Mouse (Mus musculus) stomach, embryonic 15.5 days (tissue): ENCODE results near the gene Laptm4a. TPM values are rescaled to one million over a fixed set of nuclear protein-coding genes. Genes with fewer than 3 reads are reported as not detected.
"Not testable (repeated sequence)": the region's sequence is repeated elsewhere in the genome, so short reads cannot be mapped to it uniquely, and the experiment has no call there.

Experiments used
- ATAC-seq: fragments of 200-750 bp; cut with Nextera tagmentation; 2 replicates; pipeline ENCODE4 v1.8.0; 2017; ENCODE audit warnings: low read depth, moderate number of reproducible peaks, moderate TSS enrichment; ENCODE audit not compliant: insufficient read depth, low FRiP score
- H3K27ac ChIP-seq: fragments of 300-500 bp; sonication (generic); 2 replicates; pipeline ENCODE4 v1.5.1; 2015; ENCODE audit warnings: mild to moderate bottlenecking, inconsistent platforms
- H3K27me3 ChIP-seq: fragments of 300-500 bp; sonication (generic); replicated peaks from 2 replicates; pipeline ENCODE4 v1.6.1; 2015; ENCODE audit warnings: inconsistent platforms
- H3K36me3 ChIP-seq: fragments of 300-500 bp; sonication (generic); 2 replicates; pipeline ENCODE4 v1.6.1; 2015; ENCODE audit warnings: inconsistent platforms
- H3K4me1 ChIP-seq: fragments of 300-500 bp; sonication (generic); 2 replicates; pipeline ENCODE4 v1.6.1; 2015; ENCODE audit warnings: inconsistent platforms
- H3K4me2 ChIP-seq: fragments of 300-500 bp; sonication (generic); 2 replicates; pipeline ENCODE4 v1.6.1; 2015; ENCODE audit warnings: mild to moderate bottlenecking, inconsistent platforms
- H3K4me3 ChIP-seq: fragments of 300-500 bp; sonication (generic); replicated peaks from 2 replicates; pipeline ENCODE4 v1.5.1; 2015; ENCODE audit warnings: inconsistent platforms
- H3K9ac ChIP-seq: fragments of 300-500 bp; sonication (generic); 2 replicates; pipeline ENCODE4 v1.6.1; 2015; ENCODE audit warnings: inconsistent platforms
- H3K9me3 ChIP-seq: fragments of 300-500 bp; sonication (generic); 2 replicates; pipeline ENCODE4 v1.6.1; 2016; ENCODE audit warnings: inconsistent platforms
- WGBS: fragments of 180-500 bp; shearing (Covaris S2); methylation state at CpG from one replicate; pipeline ENCODE4 v1.1.7; 2015; 5-methylcytosine and 5-hydroxymethylcytosine counted together
- polyA plus RNA-seq: library from polyadenylated mRNA; unstranded; fragments of >200 nt; fragmentation: Nextera tagmentation; extraction: Ambion mirVana; gene quantifications from 2 replicates; pipeline ENCODE4 v1.2.1, GENCODE M21; 2015

The Laptm4a gene
- polyA plus RNA-seq, 1 experiment from 2014 or later = 353 TPM

DNA sequence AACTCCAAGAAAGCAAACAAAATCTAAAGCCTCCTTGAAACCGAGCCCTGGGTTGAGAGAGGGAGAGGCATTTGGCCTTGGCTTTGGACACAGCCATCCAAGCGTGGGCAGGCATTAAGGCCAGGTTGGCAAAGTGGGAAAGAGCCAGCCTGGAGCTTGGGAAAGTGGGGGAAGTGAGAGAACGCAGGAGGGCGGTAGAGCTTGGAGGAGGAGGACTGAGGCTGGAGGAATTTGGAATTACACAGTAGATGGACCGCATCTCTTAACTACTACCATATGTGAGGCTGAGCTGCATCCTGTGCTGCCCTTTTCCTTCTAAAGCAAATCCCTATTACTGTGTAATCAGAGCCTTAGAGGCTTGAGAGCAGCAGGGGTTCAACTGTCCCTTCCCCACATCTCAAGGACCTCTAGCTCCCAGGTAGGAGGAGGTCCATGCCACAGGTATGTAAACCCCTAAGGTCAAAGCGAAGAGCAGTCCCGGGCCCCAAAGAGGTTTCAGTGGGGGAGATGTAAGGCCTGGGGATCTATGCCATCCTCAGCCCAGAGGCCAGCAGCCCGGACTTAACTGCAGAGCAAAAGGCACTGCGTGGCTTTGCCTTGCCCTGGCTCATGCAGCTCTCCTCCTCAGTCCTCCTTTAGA is 7.6 kb upstream of the Laptm4a start:
- Histone ChIP-seq H3K4me2 (no peak overlapping the region), H3K27me3 (no peaks in the 10 kb centered on the region), H3K9me3 (no peaks in the 10 kb centered on the region), H3K27ac (peak overlapping the region; percentile 82), H3K4me3 (no peak overlapping the region), H3K9ac (no peak overlapping the region), H3K4me1 (peaks cover 32% of the 10 kb centered on the region), H3K36me3 (no peaks in the 10 kb centered on the region)
- 59% methylated on average over 9 of the region's 9 CpGs for WGBS
- ATAC-seq = no peak; the same call in 1 of the 2 replicates

- no peaks in the 10 kb centered on the region for H3K9me3 ChIP-seq
- H3K27ac ChIP-seq = peak overlapping the region; percentile 49
- 47% methylated on average over 5 of the region's 5 CpGs for WGBS
- peaks cover 32% of the 10 kb centered on the region for H3K4me1 ChIP-seq
- H3K36me3 ChIP-seq = no peaks in the 10 kb centered on the region
- H3K4me2 ChIP-seq = no peak overlapping the region
- no peaks in the 10 kb centered on the region for H3K27me3 ChIP-seq
- no peak overlapping the region for H3K9ac ChIP-seq
- H3K4me3 ChIP-seq = no peak overlapping the region
- ATAC-seq = no peak
These were observed 5.1 kb upstream of the Laptm4a start for GRCm38 (mm10) chr12:8916378-8916777.

GRCm38 (mm10) chr12:8919231-8919630 is 2.2 kb upstream of the Laptm4a start:
- WGBS = 97% methylated on average over 3 of the region's 3 CpGs
- Histone ChIP-seq H3K27me3 (no peaks in the 10 kb centered on the region), H3K9ac (no peak overlapping the region), H3K36me3 (no peaks in the 10 kb centered on the region), H3K4me1 (peaks cover 7% of the 10 kb centered on the region), H3K27ac (no peak overlapping the region), H3K4me3 (no peak overlapping the region), H3K4me2 (no peak overlapping the region), H3K9me3 (no peaks in the 10 kb centered on the region)
- ATAC-seq = no peak

GRCm38 (mm10) chr12:8920996-8921393 is 469 bp upstream of the Laptm4a start:
- H3K9ac ChIP-seq = no peak overlapping the region
- H3K9me3 ChIP-seq = no peaks in the 10 kb centered on the region
- peak overlapping the region; percentile 84 for H3K4me3 ChIP-seq
- no peak for ATAC-seq
- H3K27me3 ChIP-seq = no peaks in the 10 kb centered on the region
- no peaks in the 10 kb centered on the region for H3K36me3 ChIP-seq
- H3K4me1 ChIP-seq = peaks cover 7% of the 10 kb centered on the region
- 11% methylated on average over 1 of the region's 1 CpGs for WGBS
- peak overlapping the region; percentile 99 for H3K27ac ChIP-seq
- peak overlapping the region; percentile 47 for H3K4me2 ChIP-seq

DNA sequence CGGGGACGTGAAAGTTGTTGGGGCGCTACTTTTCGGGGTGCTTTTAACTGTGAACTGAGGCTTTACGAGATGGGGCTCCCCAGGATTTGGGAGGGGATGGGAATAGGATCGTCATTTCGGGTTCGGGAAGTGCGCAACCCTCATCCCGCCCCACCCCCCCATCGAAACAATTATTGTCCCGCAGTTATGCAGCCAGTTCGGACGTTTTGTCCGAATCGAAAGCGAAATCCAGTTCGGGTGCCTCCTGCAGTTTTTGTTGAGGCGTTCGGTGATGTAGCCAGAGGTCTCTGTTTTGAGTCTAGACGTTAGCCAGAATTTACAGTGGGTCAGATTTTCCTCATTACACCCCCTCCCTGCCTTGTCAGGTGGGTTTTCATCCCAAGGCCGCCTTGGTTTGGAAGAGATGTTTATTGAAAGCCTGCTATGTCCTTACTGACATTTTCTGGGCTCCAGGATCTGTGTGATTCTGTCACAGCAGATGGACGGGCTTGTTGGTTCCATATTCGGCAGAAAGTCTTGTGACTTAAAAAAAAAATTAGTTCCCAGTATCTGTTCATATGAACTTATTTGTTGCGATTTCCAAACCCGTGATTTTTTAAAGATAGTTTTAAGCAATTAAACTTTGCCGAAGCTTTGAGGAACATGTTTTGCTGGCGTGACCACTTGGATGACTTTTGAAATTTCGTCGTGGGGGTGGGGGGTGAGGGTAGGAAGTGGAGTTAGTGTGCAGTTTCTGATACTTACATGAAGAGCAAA is 1.1 kb downstream of the Laptm4a start:
- no peaks in the 10 kb centered on the region for H3K4me1 ChIP-seq
- ATAC-seq = no peak
- WGBS = 1% methylated on average over 30 of the region's 30 CpGs
- H3K4me2 ChIP-seq = peak overlapping the region; percentile 56
- no peaks in the 10 kb centered on the region for H3K27me3 ChIP-seq
- H3K4me3 ChIP-seq = peak overlapping the region; percentile 84
- H3K36me3 ChIP-seq = no peaks in the 10 kb centered on the region
- no peaks in the 10 kb centered on the region for H3K9me3 ChIP-seq
- H3K27ac ChIP-seq = peak overlapping the region; percentile 99
- H3K9ac ChIP-seq = peak overlapping the region; percentile 95

GRCm38 (mm10) chr12:8923125-8923410 is 1.6 kb downstream of the Laptm4a start:
- ATAC-seq = no peak
- H3K27ac ChIP-seq = peak overlapping the region; percentile 99
- H3K9me3 ChIP-seq = no peaks in the 10 kb centered on the region
- WGBS = 10% methylated on average over 5 of the region's 5 CpGs
- no peaks in the 10 kb centered on the region for H3K4me1 ChIP-seq
- peak overlapping the region; percentile 95 for H3K9ac ChIP-seq
- peak overlapping the region; percentile 84 for H3K4me3 ChIP-seq
- no peaks in the 10 kb centered on the region for H3K36me3 ChIP-seq
- peak overlapping the region; percentile 56 for H3K4me2 ChIP-seq
- H3K27me3 ChIP-seq = no peaks in the 10 kb centered on the region

DNA sequence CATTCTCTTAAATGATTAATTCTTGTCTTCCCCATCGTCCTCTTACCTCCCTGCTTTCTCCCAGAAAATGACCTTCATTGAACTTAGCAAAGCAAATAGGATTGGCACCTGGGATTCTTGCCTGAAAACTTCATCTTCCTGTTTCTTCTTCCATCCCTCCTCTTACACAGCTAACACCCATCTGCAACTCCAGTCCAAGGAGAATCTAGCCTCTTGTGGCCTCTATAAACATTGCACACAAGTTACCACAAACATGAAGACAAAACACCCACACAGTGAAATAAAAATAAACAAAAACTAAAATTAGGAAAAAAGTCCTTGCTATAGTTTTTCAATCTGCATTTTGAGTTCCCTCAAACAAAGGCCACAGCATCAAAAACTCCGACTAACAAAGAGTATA is 2.1 kb downstream of the Laptm4a start:
- Histone ChIP-seq H3K27me3 (no peaks in the 10 kb centered on the region), H3K4me3 (peak overlapping the region; percentile 84), H3K27ac (peak overlapping the region; percentile 99; the same call in 1 of the 2 replicates), H3K4me1 (peaks cover 2% of the 10 kb centered on the region; the same call in 1 of the 2 replicates), H3K36me3 (no peaks in the 10 kb centered on the region), H3K9ac (no peak overlapping the region), H3K9me3 (no peaks in the 10 kb centered on the region), H3K4me2 (peak overlapping the region; percentile 56)
- no peak for ATAC-seq
- 41% methylated on average over 2 of the region's 2 CpGs for WGBS

DNA sequence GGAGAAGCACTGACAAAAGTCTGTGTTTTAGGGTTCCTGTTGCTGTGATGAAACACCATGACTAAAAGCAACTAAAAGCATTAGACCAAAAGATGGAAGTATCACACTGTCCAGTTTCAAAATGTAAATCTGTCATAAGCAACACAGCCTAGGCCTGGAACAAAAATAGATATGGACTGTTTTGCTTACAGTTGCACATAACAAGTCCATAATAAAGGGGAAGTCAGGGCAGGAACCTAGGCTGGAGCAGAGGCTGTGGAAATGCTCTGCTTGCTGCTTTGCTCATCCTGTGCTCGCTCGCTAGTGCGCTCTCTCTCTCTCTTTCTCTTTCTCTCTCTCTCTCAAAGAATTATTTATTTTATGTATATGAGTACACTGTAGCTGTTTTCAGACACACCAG is 6.2 kb downstream of the Laptm4a start:
- Histone ChIP-seq H3K9me3 (no peaks in the 10 kb centered on the region), H3K9ac (no peak overlapping the region), H3K4me1 (peaks cover 6% of the 10 kb centered on the region; the same call in 1 of the 2 replicates), H3K4me2 (no peak overlapping the region), H3K27me3 (no peaks in the 10 kb centered on the region), H3K27ac (no peak overlapping the region), H3K4me3 (no peak overlapping the region), H3K36me3 (no peaks in the 10 kb centered on the region)
- ATAC-seq = no peak
- 96% methylated on average over 3 of the region's 3 CpGs for WGBS

GRCm38 (mm10) chr12:8928766-8929165 is 7.3 kb downstream of the Laptm4a start:
- no peaks in the 10 kb centered on the region for H3K9me3 ChIP-seq
- H3K27ac ChIP-seq = no peak overlapping the region
- WGBS = 82% methylated on average over 4 of the region's 4 CpGs
- H3K4me2 ChIP-seq = no peak overlapping the region
- no peak overlapping the region for H3K9ac ChIP-seq
- H3K36me3 ChIP-seq = peaks cover 4% of the 10 kb centered on the region; the same call in 1 of the 2 replicates
- no peaks in the 10 kb centered on the region for H3K27me3 ChIP-seq
- H3K4me1 ChIP-seq = peaks cover 6% of the 10 kb centered on the region; the same call in 1 of the 2 replicates
- no peak overlapping the region for H3K4me3 ChIP-seq
- no peak for ATAC-seq

DNA sequence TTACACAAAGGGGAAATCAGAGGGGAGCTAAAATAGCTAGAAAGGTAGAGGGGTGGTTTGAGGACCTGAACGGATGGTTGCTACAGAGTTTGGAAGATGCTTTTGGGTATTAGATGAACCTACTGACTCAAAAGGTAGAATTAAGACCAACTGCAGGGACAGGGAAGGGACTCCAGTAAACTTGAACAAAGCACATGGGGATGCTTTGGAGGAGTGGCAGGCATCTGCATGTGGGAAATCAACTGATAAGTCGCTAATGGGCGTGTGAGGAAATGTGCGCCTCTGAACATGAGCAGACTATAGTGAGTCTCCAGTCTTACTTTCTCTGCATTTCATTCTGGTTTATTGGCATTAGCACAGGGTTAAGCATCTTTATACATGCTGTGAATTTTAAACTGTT is 9.6 kb downstream of the Laptm4a start:
- Histone ChIP-seq H3K9me3 (no peaks in the 10 kb centered on the region), H3K4me3 (no peak overlapping the region), H3K4me1 (peaks cover 6% of the 10 kb centered on the region; the same call in 1 of the 2 replicates), H3K36me3 (peaks cover 23% of the 10 kb centered on the region; the same call in 1 of the 2 replicates), H3K4me2 (no peak overlapping the region), H3K27me3 (no peaks in the 10 kb centered on the region), H3K9ac (no peak overlapping the region), H3K27ac (no peak overlapping the region)
- 75% methylated on average over 4 of the region's 4 CpGs for WGBS
- no peak for ATAC-seq

DNA sequence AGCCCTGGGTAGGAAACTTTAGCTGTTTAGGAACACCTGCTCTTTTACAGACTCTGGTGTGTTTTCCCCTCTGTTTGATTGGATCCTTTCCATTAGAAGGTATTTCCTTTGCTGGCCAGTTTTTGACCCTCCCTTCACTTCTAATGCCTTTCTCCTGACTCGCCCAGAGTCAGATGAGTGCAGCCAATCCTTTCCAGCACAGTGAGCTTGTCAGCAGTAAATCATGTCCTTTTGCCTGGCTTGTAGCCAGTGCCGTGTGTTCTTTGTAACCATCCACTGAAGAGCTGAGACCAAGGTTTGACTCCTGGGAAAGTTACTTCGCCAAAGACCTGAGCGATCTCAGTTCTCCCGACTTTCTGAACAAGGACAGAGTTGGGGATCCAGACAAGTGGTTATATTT is 13.9 kb downstream of the Laptm4a start:
- Histone ChIP-seq H3K27ac (no peak overlapping the region), H3K4me2 (no peak overlapping the region), H3K4me3 (no peak overlapping the region), H3K9ac (no peak overlapping the region), H3K9me3 (no peaks in the 10 kb centered on the region), H3K4me1 (no peaks in the 10 kb centered on the region), H3K36me3 (peaks cover 44% of the 10 kb centered on the region), H3K27me3 (no peaks in the 10 kb centered on the region)
- WGBS = 57% methylated on average over 5 of the region's 5 CpGs
- ATAC-seq = no peak; the same call in 1 of the 2 replicates

DNA sequence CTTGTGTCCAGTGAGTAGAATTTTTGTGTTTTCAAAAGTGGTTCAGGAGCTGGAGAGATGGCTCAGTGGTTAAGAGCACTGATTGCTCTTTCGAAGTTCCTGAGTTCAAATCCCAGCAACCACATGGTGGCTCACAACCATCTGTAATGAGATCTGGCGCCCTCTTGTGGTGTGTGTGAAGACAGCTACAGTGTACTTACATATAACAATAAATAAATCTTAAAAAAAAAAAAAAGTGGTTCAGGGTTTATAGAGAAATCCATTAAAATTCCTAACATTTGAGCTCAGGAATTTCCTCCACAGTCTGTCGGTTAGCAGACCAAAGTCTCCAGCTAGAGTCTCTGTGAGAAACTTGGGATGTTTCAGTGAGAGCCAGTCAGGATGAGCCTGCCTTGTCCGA is 14.7 kb downstream of the Laptm4a start:
- not testable (repeated sequence) for H3K9ac ChIP-seq, H3K4me2 ChIP-seq, H3K4me1 ChIP-seq, H3K9me3 ChIP-seq, H3K27me3 ChIP-seq, H3K27ac ChIP-seq, ATAC-seq, H3K4me3 ChIP-seq
- H3K36me3 ChIP-seq = peaks cover 44% of the 10 kb centered on the region
- 56% methylated on average over 4 of the region's 4 CpGs for WGBS
